Comparison of ENCODE assay signal across 10 mouse cellular contexts in genomic region chr12:104955003-104955800, GRCm38 (mm10). TPM values are rescaled to one million over a fixed set of nuclear protein-coding genes. Genes with fewer than 3 reads are reported as not detected.
DNase-seq lines count a peak whose midpoint lies in the region; ATAC-seq and TF ChIP-seq lines count a peak whose summit lies in the region.
"Had no signal": no experiment of that assay in that cellular context is flagged by ENCODE, and none has a peak within 500 bp of the region (broad histone marks: within the 10 kb centered on the region; RNA-seq: fewer than 3 reads in every experiment).

No protein-coding gene starts in this region.

- no peak overlapping the region for H3K4me2 ChIP-seq in heart, postnatal 0 days (ENCODE audit: low read depth, low read length)
- no peak overlapping the region for H3K4me2 ChIP-seq in heart, embryonic 11.5 days
- H3K4me2 ChIP-seq in intestine, embryonic 15.5 days (replicated peaks) = no peak overlapping the region
- H3K4me2 ChIP-seq in stomach, embryonic 14.5 days (replicated peaks; ENCODE audit: low read depth, low read length) = no peak overlapping the region
- H3K4me2 ChIP-seq: heart, embryonic 15.5 days had no signal

- TF ChIP-seq EP300 in heart, postnatal 0 days (IDR thresholded peaks at IDR 0.05; ENCODE audit: low read depth) = no peak

- peaks cover 4% of the 10 kb centered on the region; the same call in 1 of the 2 replicates for H3K4me1 ChIP-seq in heart, postnatal 0 days (ENCODE audit: control insufficient read depth, insufficient read depth)
- no peaks in the 10 kb centered on the region for H3K4me1 ChIP-seq in heart, embryonic 11.5 days (ENCODE audit: control insufficient read depth, insufficient read depth, low read length)
- H3K4me1 ChIP-seq in intestine, embryonic 15.5 days (replicated peaks) = no peaks in the 10 kb centered on the region
- no peaks in the 10 kb centered on the region for H3K4me1 ChIP-seq in stomach, embryonic 14.5 days (ENCODE audit: control insufficient read depth, insufficient read depth, low read length)

- no peaks in the 10 kb centered on the region for H3K27me3 ChIP-seq in heart, postnatal 0 days (ENCODE audit: control insufficient read depth, insufficient read depth, low read length)
- peaks cover 7% of the 10 kb centered on the region for H3K27me3 ChIP-seq in heart, embryonic 11.5 days (ENCODE audit: control insufficient read depth, insufficient read depth, low read length)
- H3K27me3 ChIP-seq in intestine, embryonic 15.5 days (replicated peaks) = no peaks in the 10 kb centered on the region
- H3K27me3 ChIP-seq in stomach, embryonic 14.5 days (ENCODE audit: control insufficient read depth, insufficient read depth, low read length) = no peaks in the 10 kb centered on the region
- H3K27me3 ChIP-seq: CH12.LX had no signal

- H3K9ac ChIP-seq in heart, postnatal 0 days (replicated peaks; ENCODE audit: low read depth, low read length) = no peak overlapping the region
- no peak overlapping the region for H3K9ac ChIP-seq in heart, embryonic 11.5 days (ENCODE audit: low read depth, low read length)
- H3K9ac ChIP-seq in intestine, embryonic 15.5 days = no peak overlapping the region
- no peak overlapping the region for H3K9ac ChIP-seq in stomach, embryonic 14.5 days (replicated peaks; ENCODE audit: low read depth, low read length)
- H3K9ac ChIP-seq: heart, embryonic 15.5 days had no signal

- DNase-seq in heart, postnatal 0 days (ENCODE audit: low spot score) = no peak
- peak; percentile 47 for DNase-seq in retina, postnatal 1 day
- no peak for DNase-seq in retina, embryonic 14.5 days (ENCODE audit: low spot score)
- DNase-seq in spleen, postnatal 10 days (ENCODE audit: low spot score in 2 of 2) = no peak
- DNase-seq in adrenal gland, postnatal 4 days (ENCODE audit: low spot score in 2 of 2) = no peak

- no peak overlapping the region for H3K4me3 ChIP-seq in heart, postnatal 0 days (ENCODE audit: low read depth, low read length)
- H3K4me3 ChIP-seq in heart, embryonic 11.5 days (ENCODE audit: low read depth, low read length) = no peak overlapping the region
- no peak overlapping the region for H3K4me3 ChIP-seq in intestine, embryonic 15.5 days (replicated peaks)
- H3K4me3 ChIP-seq in stomach, embryonic 14.5 days (ENCODE audit: low read depth, low read length) = no peak overlapping the region
- H3K4me3 ChIP-seq: heart, embryonic 15.5 days had no signal

- peak; percentile 40 for ATAC-seq in heart, postnatal 0 days (ENCODE audit: insufficient read depth, low read depth)
- ATAC-seq in heart, embryonic 11.5 days (replicated peaks; ENCODE audit: insufficient number of reproducible peaks, low FRiP score, low TSS enrichment) = no peak
- ATAC-seq in intestine, embryonic 15.5 days = peak; percentile 60; the same call in 1 of the 2 replicates
- ATAC-seq in stomach, embryonic 14.5 days (ENCODE audit: insufficient number of reproducible peaks, insufficient read depth, low FRiP score, low read depth) = peak; percentile 25; the same call in 1 of the 2 replicates

- H3K9me3 ChIP-seq in heart, postnatal 0 days (replicated peaks; ENCODE audit: control insufficient read depth, low read length) = no peaks in the 10 kb centered on the region
- no peaks in the 10 kb centered on the region for H3K9me3 ChIP-seq in heart, embryonic 11.5 days (replicated peaks; ENCODE audit: control insufficient read depth, low read length)
- H3K9me3 ChIP-seq in intestine, embryonic 15.5 days = no peaks in the 10 kb centered on the region
- H3K9me3 ChIP-seq in stomach, embryonic 14.5 days (ENCODE audit: control insufficient read depth, low read depth, low read length) = no peaks in the 10 kb centered on the region
- H3K9me3 ChIP-seq: heart, embryonic 15.5 days had no signal

- TF ChIP-seq CTCF in heart, postnatal 0 days (IDR thresholded peaks at IDR 0.05; ENCODE audit: low read depth) = no peak

- peaks cover 5% of the 10 kb centered on the region; the same call in 1 of the 2 replicates for H3K36me3 ChIP-seq in heart, postnatal 0 days (replicated peaks; ENCODE audit: control insufficient read depth, insufficient read depth, low read length)
- no peaks in the 10 kb centered on the region for H3K36me3 ChIP-seq in heart, embryonic 11.5 days (ENCODE audit: control insufficient read depth, insufficient read depth, low read length)
- H3K36me3 ChIP-seq in intestine, embryonic 15.5 days = no peaks in the 10 kb centered on the region
- H3K36me3 ChIP-seq in stomach, embryonic 14.5 days (ENCODE audit: control insufficient read depth, insufficient read depth, low read length) = no peaks in the 10 kb centered on the region
- H3K36me3 ChIP-seq: heart, embryonic 15.5 days had no signal

- 56% methylated on average over 17 of the region's 17 CpGs for WGBS in heart, postnatal 0 days
- WGBS in heart, embryonic 11.5 days (ENCODE audit: insufficient replicate concordance) = 71% methylated on average over 17 of the region's 17 CpGs
- WGBS in intestine, embryonic 15.5 days = 63% methylated on average over 17 of the region's 17 CpGs
- 60% methylated on average over 17 of the region's 17 CpGs for WGBS in stomach, embryonic 14.5 days

- no peak overlapping the region for H3K27ac ChIP-seq in heart, postnatal 0 days (ENCODE audit: low read depth)
- H3K27ac ChIP-seq in heart, embryonic 11.5 days (ENCODE audit: low read depth, low read length) = no peak overlapping the region
- no peak overlapping the region for H3K27ac ChIP-seq in intestine, embryonic 15.5 days
- H3K27ac ChIP-seq in stomach, embryonic 14.5 days (ENCODE audit: low read length) = no peak overlapping the region
- H3K27ac ChIP-seq: heart, embryonic 15.5 days had no signal

RNA-seq across cellular contexts. Expression of gene Syne3, which starts 54.4 kb away (rescaled TPM):
- total RNA-seq in heart, postnatal 0 days (2014; rRNA removed; ENCODE audit: low replicate concordance) = 5.0 TPM in 2 replicates
- polyA plus RNA-seq in heart, postnatal 0 days (2015; fragmentation: Nextera tagmentation; extraction: Ambion mirVana) = 1.8 TPM in 2 replicates
- 0.10 and 0.42 TPM in 2 replicates for polyA plus RNA-seq in heart, embryonic 11.5 days (2014; fragmentation: Nextera tagmentation; extraction: Ambion mirVana)
- 0.50 and 0.76 TPM in 2 replicates for polyA plus RNA-seq in intestine, embryonic 15.5 days (2015; fragmentation: Nextera tagmentation; extraction: Ambion mirVana)
- 0.22 and 0.59 TPM in 2 replicates for polyA plus RNA-seq in stomach, embryonic 14.5 days (2014; fragmentation: Nextera tagmentation; extraction: Ambion mirVana)
- 10 to 100 TPM; 11.3 to 11.7 TPM for total RNA-seq in adrenal gland, postnatal 4 days (2021)
